Mouse (Mus musculus): ENCODE data around the gene Cks2.
"Not testable (repeated sequence)": the region's sequence is repeated elsewhere in the genome, so short reads cannot be mapped to it uniquely, and the experiment has no call there.

DNA sequence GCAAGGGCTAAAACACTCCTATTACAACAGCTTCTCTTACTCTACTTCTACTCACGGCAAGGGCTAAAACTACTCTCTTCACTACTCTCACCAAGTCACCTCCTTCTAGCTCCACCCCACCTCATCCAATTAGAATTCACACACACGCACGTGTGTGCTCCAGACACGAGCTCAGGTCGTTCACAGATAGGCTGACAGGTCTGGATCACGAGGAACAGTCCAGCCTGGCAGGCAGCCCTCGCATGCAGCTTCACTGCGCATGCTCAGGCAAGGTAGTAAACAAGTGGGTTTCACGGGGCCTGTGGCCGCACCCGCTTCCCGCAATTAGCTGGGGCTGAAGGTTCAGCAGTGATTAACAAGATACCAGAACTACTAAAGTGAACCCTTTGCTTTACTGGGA, 23.2 kb downstream of the Cks2 start:
- not testable (repeated sequence) for TF ChIP-seq CTCF (IDR thresholded peaks at IDR 0.05; ENCODE audit: control insufficient read depth, insufficient read depth, low read length); POLR2A (IDR thresholded peaks at IDR 0.05; ENCODE audit: borderline replicate concordance, control insufficient read depth, low read depth, low read length)

Measured in bone marrow, adult 2 months (tissue).